Comparison of ENCODE assay signal across 14 mouse cellular contexts in genomic region chr17:70020376-70020775, GRCm38 (mm10). TPM values are rescaled to one million over a fixed set of nuclear protein-coding genes. Genes with fewer than 3 reads are reported as not detected.
A peak's percentile ranks its signal among the peaks of the same experiment; 100 is the strongest.
DNase-seq lines count a peak whose midpoint lies in the region.
"Had no signal": no experiment of that assay in that cellular context is flagged by ENCODE, and none has a peak within 500 bp of the region (broad histone marks: within the 10 kb centered on the region; RNA-seq: fewer than 3 reads in every experiment).

No protein-coding gene starts in this region.

- peak; percentile 50 for DNase-seq in adrenal gland, adult 2 months
- no peak for DNase-seq in adrenal gland, postnatal 25 days
- peak; percentile 25 for DNase-seq in adrenal gland, postnatal 14 days
- DNase-seq in adrenal gland, adult 18-20 months (ENCODE audit: low spot score in 2 of 2), result no peak
- DNase-seq in ovary, adult 18-20 months (ENCODE audit: low spot score), result peak; percentile 14
- no peak for DNase-seq in ovary, postnatal 10 days (ENCODE audit: low spot score)
- DNase-seq: B cell, adult 2 months; cerebellum, adult 11-12 months; cerebellum, adult 2 months; cerebellum, adult 9-10 months; cerebellum, postnatal 10 days; cerebellum, postnatal 25 days; forebrain, postnatal 0 days had no signal

RNA-seq across cellular contexts. Expression of gene Dlgap1, which starts 51.5 kb away (rescaled TPM):
- 10 to 100 TPM; 27.5 to 44.8 TPM for total RNA-seq in adrenal gland, adult 2 months (2021)
- 97.8 and 106 TPM in 2 replicates for polyA plus RNA-seq in adrenal gland, adult 2 months (2012; rRNA removed)
- 54.6 and 55.1 TPM in 2 replicates for total RNA-seq in adrenal gland, postnatal 25 days (2021)
- total RNA-seq in adrenal gland, postnatal 14 days (2021), result 21.1 and 26.8 TPM in 2 replicates
- total RNA-seq in adrenal gland, adult 18-20 months (2021), result 10 to 100 TPM; 21.6 to 40.4 TPM
- polyA plus RNA-seq: G1E had no signal

Comparison
In these comparisons a context has a peak if more than half of its experiments do, and no peak if none do; other contexts are left out.
1. DNase-seq: peak in adrenal gland, adult 2 months (single experiment), adrenal gland, postnatal 14 days (single experiment) and ovary, adult 18-20 months (single experiment); none in adrenal gland, postnatal 25 days (single experiment), adrenal gland, adult 18-20 months (0 of 2) and ovary, postnatal 10 days (single experiment).